Mouse (Mus musculus): ENCODE results near the gene Spata17.

The Spata17 gene

GRCm38 (mm10) chr1:187006227-187006925, 208.9 kb downstream of the Spata17 start:
- TF ChIP-seq GATA4 (IDR thresholded peaks at IDR 0.05; ENCODE audit: insufficient replicate concordance, low read length), result no peak

DNA sequence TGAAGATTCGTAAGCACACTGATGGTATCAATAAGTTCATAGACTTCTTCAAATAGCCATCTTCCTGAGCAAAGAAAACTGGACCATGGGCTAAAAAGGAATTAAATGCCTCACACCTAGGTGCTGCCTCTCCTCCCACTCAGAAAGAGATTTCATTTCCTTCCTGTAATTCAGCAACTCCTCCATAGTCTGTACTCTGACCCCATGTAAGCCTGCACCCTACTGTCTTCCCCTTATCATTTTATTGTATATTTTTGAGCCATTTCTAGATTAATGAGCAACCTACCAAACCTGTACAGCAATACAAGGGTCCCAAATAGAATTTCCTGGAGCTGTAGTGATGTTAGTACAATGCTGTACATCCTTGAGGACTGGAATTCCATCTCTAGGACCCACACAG, 211.0 kb downstream of the Spata17 start:
- no peak for TF ChIP-seq GATA4 (IDR thresholded peaks at IDR 0.05; ENCODE audit: insufficient replicate concordance, low read length)

- TF ChIP-seq GATA4 (IDR thresholded peaks at IDR 0.05; ENCODE audit: insufficient replicate concordance, low read length), result no peak
Measured at GRCm38 (mm10) chr1:187003441-187003861, 211.8 kb downstream of the Spata17 start.

- no peak for TF ChIP-seq GATA4 (IDR thresholded peaks at IDR 0.05; ENCODE audit: insufficient replicate concordance, low read length)
Measured at GRCm38 (mm10) chr1:186997596-186998304, 217.5 kb downstream of the Spata17 start.
